Mouse (Mus musculus): ENCODE results near the gene Car9. TPM values are rescaled to one million over a fixed set of nuclear protein-coding genes. Genes with fewer than 3 reads are reported as not detected.
"Not testable (repeated sequence)": the region's sequence is repeated elsewhere in the genome, so short reads cannot be mapped to it uniquely, and the experiment has no call there.

Car9 gene
- polyA plus RNA-seq, 1 experiment from 2014 or later = 0.19 TPM

DNA sequence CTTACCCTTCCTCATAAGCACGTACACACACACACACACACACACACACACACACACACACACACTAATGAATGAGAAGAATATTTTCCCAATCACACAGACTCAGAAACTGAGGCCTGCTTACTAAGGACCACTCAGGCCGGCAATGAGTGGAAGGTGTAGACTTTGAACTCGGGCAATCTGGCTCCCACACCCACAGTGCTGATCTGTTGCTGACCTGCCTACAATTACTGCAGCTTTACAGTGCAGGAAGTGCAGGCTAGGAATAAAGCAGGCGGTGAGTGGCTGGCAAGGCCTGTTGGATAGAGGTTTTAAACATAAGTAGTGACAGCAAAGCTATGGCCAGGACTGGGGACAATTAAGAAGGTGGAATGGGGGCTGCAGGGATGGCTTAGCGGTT lies 25.8 kb upstream of the Car9 start:
- Histone ChIP-seq H3K9ac (replicated peaks) (no peak overlapping the region), H3K27ac (no peak overlapping the region), H3K4me2 (replicated peaks) (no peak overlapping the region), H3K4me1 (replicated peaks) (0 out of 2 replicates have a peak, but pooled peaks cover 4% of the 10 kb centered on the region), H3K27me3 (0 out of 2 replicates have a peak, but pooled peaks cover 5% of the 10 kb centered on the region), H3K4me3 (replicated peaks) (no peak overlapping the region), H3K36me3 (no peaks in the 10 kb centered on the region), H3K9me3 (no peaks in the 10 kb centered on the region)
- ATAC-seq = no peak
- WGBS = 91% methylated on average over 5 of the region's 5 CpGs

DNA sequence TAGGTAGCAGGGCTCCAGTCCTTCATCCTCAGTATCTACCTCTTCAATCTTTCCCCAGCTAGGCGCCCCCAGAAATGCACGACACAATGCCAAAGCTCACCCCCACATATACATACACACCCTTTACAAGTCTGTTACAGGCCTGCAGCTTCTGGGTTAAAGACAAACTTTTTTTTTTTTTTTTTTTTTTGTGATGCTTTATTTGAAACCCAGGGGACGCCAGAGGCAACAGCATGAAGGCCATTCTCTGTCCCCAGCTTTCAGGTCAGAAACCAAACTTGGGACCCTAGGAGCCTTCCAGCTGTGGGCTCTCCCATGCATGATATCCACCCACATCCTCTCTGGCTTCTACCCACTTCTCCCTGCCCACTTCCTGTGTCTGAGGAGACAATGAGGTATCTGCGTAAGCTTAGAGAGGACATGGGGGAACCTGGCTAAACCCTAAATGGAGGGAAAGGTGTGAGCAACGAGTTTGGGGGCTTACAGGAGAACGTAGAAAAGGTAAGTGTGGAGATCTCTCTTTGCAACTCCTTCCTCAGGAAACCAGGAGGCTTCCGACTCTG lies 24.8 kb upstream of the Car9 start:
- Histone ChIP-seq H3K9ac (replicated peaks) (no peak overlapping the region), H3K36me3 (no peaks in the 10 kb centered on the region), H3K9me3 (no peaks in the 10 kb centered on the region), H3K4me3 (replicated peaks) (no peak overlapping the region), H3K4me1 (replicated peaks) (0 out of 2 replicates have a peak, but pooled peaks cover 4% of the 10 kb centered on the region), H3K27ac (no peak overlapping the region), H3K27me3 (0 out of 2 replicates have a peak, but pooled peaks cover 5% of the 10 kb centered on the region), H3K4me2 (replicated peaks) (no peak overlapping the region)
- no peak for ATAC-seq
- 77% methylated on average over 7 of the region's 7 CpGs for WGBS

DNA sequence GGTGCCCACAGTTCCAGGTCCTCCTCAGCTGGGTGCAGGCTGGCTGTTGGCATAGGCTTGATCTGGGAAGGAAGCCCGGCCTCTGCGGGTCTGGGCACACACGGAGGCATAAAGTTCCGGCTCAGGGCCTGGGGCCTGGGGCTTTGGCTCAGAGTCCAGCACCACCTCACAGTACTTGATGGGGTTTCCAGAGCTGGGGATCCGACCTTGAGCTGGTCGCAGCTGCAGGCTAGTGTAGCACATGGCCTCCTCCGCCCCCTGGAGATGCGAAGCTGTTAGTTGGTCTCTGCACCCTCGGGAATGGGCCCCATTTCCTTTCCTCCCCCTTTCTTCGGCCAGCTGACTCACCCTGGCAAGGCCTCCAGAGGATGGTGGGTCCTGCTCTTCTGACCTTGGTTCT lies 24.2 kb upstream of the Car9 start:
- Histone ChIP-seq H3K9me3 (no peaks in the 10 kb centered on the region), H3K4me3 (replicated peaks) (no peak overlapping the region), H3K4me1 (replicated peaks) (0 out of 2 replicates have a peak, but pooled peaks cover 4% of the 10 kb centered on the region), H3K4me2 (replicated peaks) (no peak overlapping the region), H3K27me3 (0 out of 2 replicates have a peak, but pooled peaks cover 5% of the 10 kb centered on the region), H3K9ac (replicated peaks) (no peak overlapping the region), H3K27ac (no peak overlapping the region), H3K36me3 (no peaks in the 10 kb centered on the region)
- ATAC-seq = no peak
- WGBS = 75% methylated on average over 10 of the region's 10 CpGs

DNA sequence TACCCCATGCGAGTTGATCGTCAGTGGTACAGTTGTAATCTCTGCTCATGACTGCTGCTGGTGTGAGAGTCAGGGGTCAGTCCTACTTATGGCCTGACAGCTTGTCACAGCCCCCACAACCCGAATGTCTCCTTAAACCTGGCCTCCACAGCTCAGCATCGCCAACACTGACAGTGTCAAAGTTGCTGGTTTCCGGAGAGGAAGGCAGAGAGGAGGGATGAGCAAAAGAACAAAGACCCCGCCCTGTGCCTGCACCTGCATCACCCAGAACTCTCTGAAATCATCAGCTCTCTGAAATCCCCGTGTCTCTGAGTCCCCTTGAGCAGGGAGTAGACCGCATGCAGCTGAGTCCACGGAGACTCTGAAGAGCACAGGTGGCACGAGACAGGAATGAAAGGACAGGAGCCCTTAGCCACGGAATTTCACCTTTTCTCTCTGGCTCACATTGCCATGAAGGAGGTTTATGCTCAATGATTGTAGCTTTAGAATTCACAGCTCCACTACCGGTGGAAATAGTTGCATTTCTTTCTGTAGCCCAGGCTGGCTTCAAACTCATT lies 23.2 kb upstream of the Car9 start, which contains the start of gene Sit1:
Gene Sit1, minus strand, starts transcription at position 200 of the 557 bp plus-strand sequence.
- H3K9ac ChIP-seq (replicated peaks) = no peak within 1 kb of the TSS
- H3K9me3 ChIP-seq = no peaks in the 10 kb centered on the region
- 61% methylated on average over 12 of the region's 12 CpGs for WGBS
- no peak for ATAC-seq
- H3K4me1 ChIP-seq (replicated peaks) = no peaks in the 10 kb centered on the region
- H3K27me3 ChIP-seq = 0 out of 2 replicates have a peak, but pooled peaks cover 5% of the 10 kb centered on the region
- H3K4me2 ChIP-seq (replicated peaks) = no peak within 1 kb of the TSS
- H3K27ac ChIP-seq = no peak within 1 kb of the TSS
- H3K36me3 ChIP-seq = no peaks in the 10 kb centered on the region
- H3K4me3 ChIP-seq (replicated peaks) = no peak within 1 kb of the TSS

DNA sequence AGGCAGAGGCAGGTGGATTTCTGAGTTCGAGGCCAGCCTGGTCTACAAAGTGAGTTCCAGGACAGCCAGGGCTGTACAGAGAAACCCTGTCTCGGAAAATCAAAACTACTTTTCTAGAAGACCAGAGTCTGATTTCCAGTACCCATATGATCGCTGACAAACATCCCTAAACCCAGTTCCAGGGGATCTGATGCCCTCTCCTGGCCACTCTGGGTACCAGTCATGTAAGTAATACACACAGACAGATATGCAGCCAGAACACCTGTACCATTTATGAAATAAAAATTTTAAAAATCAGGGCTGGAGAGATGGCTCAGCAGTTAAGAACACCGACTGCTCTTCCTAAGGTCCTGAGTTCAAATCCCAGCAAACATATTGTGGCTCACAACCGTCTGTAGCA lies 21.1 kb upstream of the Car9 start:
- not testable (repeated sequence) for H3K36me3 ChIP-seq; H3K27me3 ChIP-seq; H3K4me3 ChIP-seq (replicated peaks); H3K9me3 ChIP-seq; H3K9ac ChIP-seq (replicated peaks); H3K4me1 ChIP-seq (replicated peaks); ATAC-seq; H3K27ac ChIP-seq; H3K4me2 ChIP-seq (replicated peaks)
- 89% methylated on average over 5 of the region's 5 CpGs for WGBS

DNA sequence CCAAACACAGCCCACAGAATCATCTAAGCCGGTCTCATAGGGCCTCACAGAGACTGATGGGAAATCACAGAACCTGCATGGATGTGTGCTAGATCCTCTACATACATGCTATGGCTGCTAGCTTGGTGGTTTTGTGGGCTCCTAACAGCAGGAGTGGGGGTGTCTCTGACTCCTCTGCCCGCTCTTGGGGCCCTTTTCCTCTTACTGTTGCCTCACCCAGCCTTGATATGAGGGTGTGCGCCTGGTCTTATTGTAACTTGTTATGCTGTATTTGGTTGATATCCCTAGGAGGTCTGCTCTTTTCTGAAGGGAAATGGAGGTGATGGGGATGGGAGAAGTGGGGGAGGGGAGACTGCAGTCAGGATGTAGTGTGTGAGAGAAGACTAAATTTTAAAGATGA lies 17.2 kb upstream of the Car9 start:
- Histone ChIP-seq H3K36me3 (no peaks in the 10 kb centered on the region), H3K27ac (no peak overlapping the region), H3K9ac (replicated peaks) (no peak overlapping the region), H3K4me2 (replicated peaks) (no peak overlapping the region), H3K4me1 (replicated peaks) (peaks cover 9% of the 10 kb centered on the region), H3K9me3 (no peaks in the 10 kb centered on the region), H3K27me3 (no peaks in the 10 kb centered on the region), H3K4me3 (replicated peaks) (no peak overlapping the region)
- WGBS = 89% methylated on average over 3 of the region's 3 CpGs
- ATAC-seq = no peak

DNA sequence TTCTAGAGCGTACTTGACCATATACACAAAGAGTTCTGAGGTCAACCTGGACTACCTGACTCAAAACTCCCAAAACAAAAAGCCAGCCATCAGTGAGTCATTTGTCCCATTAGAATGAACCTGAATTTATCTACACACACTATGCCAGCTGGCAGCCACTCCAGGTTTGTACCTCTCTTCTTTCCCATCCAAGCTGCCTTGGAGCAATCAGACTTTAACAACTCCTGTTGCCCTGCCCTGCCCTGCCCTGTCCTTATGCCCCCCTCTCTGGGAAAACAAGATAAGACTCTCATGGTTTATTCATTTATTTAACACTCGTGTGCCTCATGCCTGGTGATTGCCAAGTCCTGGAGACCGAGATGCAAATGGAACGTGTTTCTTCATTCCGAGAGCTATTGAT lies 16.0 kb upstream of the Car9 start:
- Histone ChIP-seq H3K27ac (no peak overlapping the region), H3K9me3 (no peaks in the 10 kb centered on the region), H3K27me3 (no peaks in the 10 kb centered on the region), H3K4me1 (replicated peaks) (peaks cover 14% of the 10 kb centered on the region), H3K4me2 (replicated peaks) (no peak overlapping the region), H3K9ac (replicated peaks) (no peak overlapping the region), H3K36me3 (0 out of 2 replicates have a peak, but pooled peaks cover 4% of the 10 kb centered on the region), H3K4me3 (replicated peaks) (no peak overlapping the region)
- ATAC-seq = no peak
- WGBS = 79% methylated on average over 5 of the region's 5 CpGs

DNA sequence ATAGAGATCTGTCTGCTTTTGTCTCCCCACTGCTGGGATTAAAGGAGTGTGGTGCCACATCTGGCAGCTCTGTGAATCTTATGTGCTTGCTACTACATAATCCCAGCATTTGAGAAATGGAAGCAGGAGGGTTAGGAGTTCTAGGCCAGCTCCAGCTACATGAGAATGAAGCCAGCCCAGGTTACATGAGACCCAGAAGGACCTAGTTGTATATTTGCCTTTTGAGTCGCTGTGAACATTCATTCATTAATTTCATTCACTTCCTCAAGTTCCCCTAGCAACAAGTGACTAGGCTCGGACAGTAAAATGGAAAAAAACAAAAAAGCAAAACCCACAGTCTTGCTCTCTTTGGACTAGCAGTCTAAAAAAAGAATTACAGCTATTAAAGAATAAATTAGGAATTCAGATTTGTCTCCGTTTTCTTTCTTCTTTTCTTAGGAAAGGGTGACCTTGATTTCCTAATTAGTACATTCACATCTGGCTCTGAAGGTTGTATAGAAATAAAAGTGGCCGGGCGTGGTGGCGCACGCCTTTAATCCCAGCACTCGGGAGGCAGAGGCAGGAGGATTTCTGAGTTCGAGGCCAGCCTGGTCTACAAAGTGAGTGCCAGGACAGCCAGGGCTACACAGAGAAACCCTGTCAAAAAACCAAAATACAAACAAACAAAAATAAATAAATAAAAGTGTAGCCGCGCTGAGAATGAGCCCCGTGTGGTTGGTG lies 14.5 kb upstream of the Car9 start:
- H3K9me3 ChIP-seq = no peaks in the 10 kb centered on the region
- H3K4me1 ChIP-seq (replicated peaks) = peaks cover 25% of the 10 kb centered on the region
- no peaks in the 10 kb centered on the region for H3K27me3 ChIP-seq
- no peak for ATAC-seq
- peak overlapping the region; percentile 74 for H3K4me3 ChIP-seq (replicated peaks)
- H3K36me3 ChIP-seq = 0 out of 2 replicates have a peak, but pooled peaks cover 5% of the 10 kb centered on the region
- H3K27ac ChIP-seq = peak overlapping the region; percentile 89
- peak overlapping the region; percentile 67 for H3K4me2 ChIP-seq (replicated peaks)
- WGBS = 44% methylated on average over 12 of the region's 12 CpGs
- no peak overlapping the region for H3K9ac ChIP-seq (replicated peaks)

DNA sequence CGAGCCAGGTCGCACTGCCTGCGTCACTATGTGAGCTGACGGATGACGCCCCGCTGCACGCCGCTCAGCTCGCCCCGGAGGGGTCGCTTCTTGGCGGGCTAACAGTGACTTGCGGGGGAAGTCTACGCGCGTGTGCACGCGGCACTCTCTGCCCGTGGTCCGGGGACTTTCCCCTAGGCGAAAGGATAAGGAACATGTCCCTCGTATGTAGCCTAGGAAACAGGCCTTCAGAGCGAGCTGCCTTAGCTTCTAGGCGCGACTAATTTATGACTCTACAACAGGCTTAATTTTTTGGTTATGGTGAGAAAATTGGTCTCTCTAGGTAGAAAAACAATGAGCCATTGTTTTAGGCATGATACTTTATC lies 14.0 kb upstream of the Car9 start, which contains the start of gene Ccdc107:
Gene Ccdc107, plus strand, starts transcription at position 80 of the 365 bp plus-strand sequence.
- WGBS = under 1% methylated on average over 25 of the region's 25 CpGs
- H3K27ac ChIP-seq = peak within 1 kb of the TSS; percentile 89
- H3K4me1 ChIP-seq (replicated peaks) = peaks cover 31% of the 10 kb centered on the region
- H3K36me3 ChIP-seq = 0 out of 2 replicates have a peak, but pooled peaks cover 9% of the 10 kb centered on the region
- peak within 1 kb of the TSS; percentile 80 for H3K9ac ChIP-seq (replicated peaks)
- no peaks in the 10 kb centered on the region for H3K27me3 ChIP-seq
- ATAC-seq = peak; percentile 98
- no peaks in the 10 kb centered on the region for H3K9me3 ChIP-seq
- H3K4me3 ChIP-seq (replicated peaks) = peak within 1 kb of the TSS; percentile 74
- peak within 1 kb of the TSS; percentile 67 for H3K4me2 ChIP-seq (replicated peaks)

DNA sequence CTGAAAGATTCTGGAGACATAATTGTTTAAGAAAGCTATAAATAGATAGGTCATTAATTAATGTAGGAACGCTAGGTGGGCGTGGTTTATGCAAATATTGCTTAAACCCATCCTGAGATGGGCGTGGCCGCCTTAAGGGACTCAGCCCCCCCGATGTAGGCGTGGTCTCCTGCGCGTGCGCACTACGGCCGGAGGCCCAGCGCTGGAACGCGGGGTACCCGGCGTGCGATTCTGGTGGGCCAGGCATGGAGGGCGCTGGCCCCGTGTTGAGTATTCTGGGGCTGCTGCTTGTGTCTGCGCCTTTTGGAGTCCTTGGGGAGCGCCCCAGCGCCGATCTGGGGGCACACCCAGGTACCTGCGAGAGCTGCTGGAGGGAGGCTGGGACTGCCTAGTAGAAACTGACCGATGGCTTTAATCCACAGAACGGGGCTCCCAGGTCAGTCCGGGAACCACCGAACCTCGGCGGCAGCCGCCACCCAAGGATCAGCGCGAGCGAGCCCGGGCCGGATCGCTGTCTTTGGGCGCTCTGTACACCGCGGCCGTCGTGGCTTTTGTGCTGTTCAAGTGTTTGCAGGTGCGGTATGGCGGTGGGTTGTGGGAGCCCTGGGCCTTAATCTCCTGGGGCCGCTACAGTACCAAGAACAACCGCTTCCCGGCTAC lies 13.4 kb upstream of the Car9 start:
- H3K4me1 ChIP-seq (replicated peaks) = peaks cover 36% of the 10 kb centered on the region
- no peaks in the 10 kb centered on the region for H3K9me3 ChIP-seq
- H3K9ac ChIP-seq (replicated peaks) = peak overlapping the region; percentile 80
- no peaks in the 10 kb centered on the region for H3K27me3 ChIP-seq
- H3K4me3 ChIP-seq (replicated peaks) = peak overlapping the region; percentile 74
- H3K4me2 ChIP-seq (replicated peaks) = peak overlapping the region; percentile 67
- peak overlapping the region; percentile 89 for H3K27ac ChIP-seq
- H3K36me3 ChIP-seq = 0 out of 2 replicates have a peak, but pooled peaks cover 9% of the 10 kb centered on the region
- ATAC-seq = peak; percentile 90
- 0% methylated on average over 47 of the region's 47 CpGs for WGBS

DNA sequence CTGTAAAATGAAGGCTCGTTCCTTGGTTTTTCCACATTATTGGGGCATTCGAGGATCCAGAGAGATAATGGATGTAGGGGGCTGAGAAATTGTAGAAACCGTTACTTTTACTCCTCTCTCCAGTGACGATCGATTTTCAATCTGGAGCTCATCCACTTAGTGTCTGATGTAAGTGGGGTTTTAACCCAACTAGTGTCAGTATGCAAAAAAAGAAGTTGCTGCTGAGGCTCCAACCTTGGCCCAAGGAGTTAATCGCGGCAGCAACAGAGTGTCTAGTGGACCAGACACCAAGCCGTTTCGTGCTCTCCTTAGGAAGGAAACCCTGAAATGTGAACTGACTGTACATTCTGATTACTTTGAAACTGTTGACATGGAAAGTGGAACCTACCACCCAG lies 12.9 kb upstream of the Car9 start:
- H3K27me3 ChIP-seq = no peaks in the 10 kb centered on the region
- WGBS = 2% methylated on average over 9 of the region's 9 CpGs
- ATAC-seq = no peak
- peak overlapping the region; percentile 74 for H3K4me3 ChIP-seq (replicated peaks)
- H3K9ac ChIP-seq (replicated peaks) = peak overlapping the region; percentile 80
- H3K36me3 ChIP-seq = 0 out of 2 replicates have a peak, but pooled peaks cover 9% of the 10 kb centered on the region
- H3K27ac ChIP-seq = peak overlapping the region; percentile 89
- peak overlapping the region; percentile 67 for H3K4me2 ChIP-seq (replicated peaks)
- H3K9me3 ChIP-seq = no peaks in the 10 kb centered on the region
- H3K4me1 ChIP-seq (replicated peaks) = peaks cover 41% of the 10 kb centered on the region

DNA sequence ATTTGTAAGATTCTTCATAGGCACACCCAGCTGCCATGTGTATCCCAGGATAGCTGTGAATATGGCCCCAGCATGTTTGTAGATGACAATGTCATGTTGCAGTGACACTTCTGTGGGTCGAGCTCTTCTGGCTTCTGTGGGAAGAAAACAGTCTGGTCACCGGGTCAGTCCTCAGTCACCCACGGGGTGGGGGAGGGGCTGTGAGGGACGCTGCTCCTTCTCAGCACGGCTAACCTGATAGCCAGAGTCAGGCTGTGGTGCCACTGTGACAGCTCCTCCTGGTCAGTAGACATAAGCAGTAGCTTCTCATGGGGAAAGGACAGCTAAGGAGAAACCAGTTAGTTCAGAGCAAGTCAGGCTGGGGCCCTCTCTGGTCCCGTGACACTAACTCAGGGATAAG lies 10.2 kb upstream of the Car9 start:
- H3K27ac ChIP-seq = no peak overlapping the region
- no peak overlapping the region for H3K9ac ChIP-seq (replicated peaks)
- peaks cover 51% of the 10 kb centered on the region for H3K4me1 ChIP-seq (replicated peaks)
- no peak for ATAC-seq
- WGBS = 45% methylated on average over 6 of the region's 6 CpGs
- H3K4me3 ChIP-seq (replicated peaks) = no peak overlapping the region
- no peak overlapping the region for H3K4me2 ChIP-seq (replicated peaks)
- H3K36me3 ChIP-seq = 0 out of 2 replicates have a peak, but pooled peaks cover 9% of the 10 kb centered on the region
- no peaks in the 10 kb centered on the region for H3K9me3 ChIP-seq
- 0 out of 2 replicates have a peak, but pooled peaks cover 5% of the 10 kb centered on the region for H3K27me3 ChIP-seq

Measured in midbrain, embryonic 13.5 days (tissue).